Mouse (Mus musculus) CH12.LX (cell line): ENCODE data around the gene Nktr. TPM values are rescaled to one million over a fixed set of nuclear protein-coding genes. Genes with fewer than 3 reads are reported as not detected.

Experiments
- DNase-seq: peaks from one replicate; pipeline ENCODE4 v3.0.0-alpha.2; 2013; ENCODE audit errors: extremely low read depth
- H3K27ac ChIP-seq: 2 replicates; pipeline ENCODE4 v1.5.1; 2012; ENCODE audit warnings: low read depth, mild to moderate bottlenecking, control low read depth, moderate library complexity; ENCODE audit not compliant: insufficient read depth
- H3K27me3 ChIP-seq: replicated peaks from 2 replicates; pipeline ENCODE3; 2012; ENCODE audit warnings: inconsistent platforms
- H3K36me3 ChIP-seq, 2 experiments: replicated peaks in 1 of 2; 2 replicates each; pipeline versions ENCODE3 to v1.6.1; 2012; ENCODE audit warnings: inconsistent platforms in 1 of 2, low read length in 1 of 2, mild to moderate bottlenecking in 1 of 2, mixed read lengths in 1 of 2, moderate library complexity in 1 of 2; ENCODE audit not compliant: control insufficient read depth in 1 of 2, insufficient read depth in 1 of 2
- H3K4me1 ChIP-seq, 2 experiments: 2 replicates each; pipeline ENCODE4 v1.6.1; 2012; ENCODE audit warnings: inconsistent platforms in 1 of 2, moderate library complexity in 1 of 2; ENCODE audit not compliant: insufficient read depth in 2 of 2, control insufficient read depth in 1 of 2
- H3K4me2 ChIP-seq: 2 replicates; pipeline ENCODE4 v1.6.1; 2012; ENCODE audit warnings: low read depth, mild to moderate bottlenecking, control low read depth; ENCODE audit not compliant: poor library complexity, insufficient read depth, severe bottlenecking
- H3K4me3 ChIP-seq, 3 experiments: fragments of 150-350 bp in 1 of 3; sonication (generic) in 1 of 3; replicated peaks in 1 of 3; 2 replicates each; pipeline versions ENCODE3 to v1.5.1; 2011 to 2012; ENCODE audit warnings: low read depth in 2 of 3, low read length in 2 of 3, mild to moderate bottlenecking in 2 of 3, moderate library complexity in 2 of 3, control low read depth in 1 of 3, improper control_type of control experiment in 1 of 3, inconsistent platforms in 1 of 3, mixed read lengths in 1 of 3; ENCODE audit not compliant: poor library complexity in 1 of 3
- H3K79me2 ChIP-seq: replicated peaks from 2 replicates; pipeline ENCODE4 v1.6.1; 2012; ENCODE audit warnings: mild to moderate bottlenecking, moderate library complexity; ENCODE audit not compliant: control insufficient read depth, poor library complexity, insufficient read depth, severe bottlenecking; ENCODE audit errors: extremely low read depth
- H3K9ac ChIP-seq: 2 replicates; pipeline ENCODE4 v1.6.1; 2012; ENCODE audit warnings: low read depth, mild to moderate bottlenecking, control low read depth, moderate library complexity; ENCODE audit not compliant: insufficient read depth
- H3K9me3 ChIP-seq: replicated peaks from 2 replicates; pipeline ENCODE3; 2012; ENCODE audit warnings: low read length, inconsistent platforms, mixed read lengths
- BHLHE40 ChIP-seq: IDR thresholded peaks from 2 replicates; pipeline ENCODE4 v1.6.1; 2011; ENCODE audit warnings: mild to moderate bottlenecking, low read depth, low read length, improper control_type of control experiment
- CHD2 ChIP-seq: IDR thresholded peaks from 2 replicates; pipeline ENCODE4 v1.6.1; 2011; ENCODE audit warnings: low read length, improper control_type of control experiment
- E2F4 ChIP-seq: IDR thresholded peaks from 2 replicates; pipeline ENCODE4 v1.6.1; 2011; ENCODE audit warnings: low read depth, low read length, improper control_type of control experiment; ENCODE audit not compliant: insufficient replicate concordance
- ETS1 ChIP-seq: conservative IDR thresholded peaks from 2 replicates; pipeline ENCODE4 v1.6.1; 2012; ENCODE audit warnings: low read depth, mild to moderate bottlenecking, inconsistent platforms, low read length, improper control_type of control experiment, moderate library complexity
- IRF4 ChIP-seq: IDR thresholded peaks from 2 replicates; pipeline ENCODE4 v1.6.1; 2014; ENCODE audit warnings: low read depth, mild to moderate bottlenecking, inconsistent platforms, low read length, improper control_type of control experiment
- JUND ChIP-seq: conservative IDR thresholded peaks from 2 replicates; pipeline ENCODE4 v1.6.1; 2011; ENCODE audit warnings: low read depth, low read length, improper control_type of control experiment
- MAFK ChIP-seq: IDR thresholded peaks from 2 replicates; pipeline ENCODE4 v1.6.1; 2011; ENCODE audit warnings: low read length, improper control_type of control experiment; ENCODE audit not compliant: insufficient replicate concordance
- POLR2A ChIP-seq: IDR thresholded peaks from 2 replicates; pipeline ENCODE4 v1.6.1; 2011; ENCODE audit warnings: low read depth, mild to moderate bottlenecking, improper control_type of control experiment, low read length
- RAD21 ChIP-seq: IDR thresholded peaks from 2 replicates; pipeline ENCODE4 v1.6.1; 2011; ENCODE audit warnings: low read depth, mild to moderate bottlenecking, low read length, improper control_type of control experiment, moderate library complexity
- TCF12 ChIP-seq: IDR thresholded peaks from 2 replicates; pipeline ENCODE4 v1.6.1; 2014; ENCODE audit warnings: low read depth, mild to moderate bottlenecking, inconsistent platforms, low read length, improper control_type of control experiment
- UBTF ChIP-seq: IDR thresholded peaks from 2 replicates; pipeline ENCODE4 v1.6.1; 2012; ENCODE audit warnings: low read depth, mild to moderate bottlenecking, inconsistent platforms, low read length, improper control_type of control experiment, moderate library complexity
- USF1 ChIP-seq: IDR thresholded peaks from 2 replicates; pipeline ENCODE4 v1.6.1; 2014; ENCODE audit warnings: low read depth, mild to moderate bottlenecking, inconsistent platforms, low read length, improper control_type of control experiment
- ZC3H11A ChIP-seq: IDR thresholded peaks from 2 replicates; pipeline ENCODE4 v1.6.1; 2012; ENCODE audit warnings: low read depth, mild to moderate bottlenecking, inconsistent platforms, low read length, improper control_type of control experiment
- ZMIZ1 ChIP-seq: IDR thresholded peaks from 2 replicates; pipeline ENCODE4 v1.6.1; 2012; ENCODE audit warnings: low read depth, mild to moderate bottlenecking, inconsistent platforms, low read length, improper control_type of control experiment
- dilution Hi-C: fragments of 300-500 bp; cut with MboI; formaldehyde crosslinking; loops from 2 replicates; pipeline ENCODE4 v1.14.3; 2020; ENCODE audit warnings: low sequenced_read_pairs; ENCODE audit not compliant: extremely low pct_unique_long_range_greater_than_20kb, extremely low pct_ligation_motif_present
- in situ Hi-C: fragments of 300-500 bp; cut with MboI; formaldehyde crosslinking; loops from 3 replicates; pipeline ENCODE4 v1.14.3; 2019; ENCODE audit warnings: low sequenced_read_pairs, low pct_ligation_motif_present, low pct_unique_long_range_greater_than_20kb, mixed read lengths
- polyA plus RNA-seq: library from polyadenylated mRNA; unstranded; fragments of >175 nt; gene quantifications from 2 replicates; pipeline ENCODE4 v1.2.1, GENCODE M21; 2012; ENCODE audit warnings: low read depth; ENCODE audit not compliant: insufficient read length
- total RNA-seq, 2 experiments: library from RNA; depleted of rRNA; stranded (reverse); fragments of 300-350 nt in 1 of 2; fragments of >200 nt in 1 of 2; gene quantifications; 2 replicates each; pipeline ENCODE4 v1.2.3; 2012 to 2014

Gene Nktr
- total and polyA plus RNA-seq, 3 experiments, result 31.0 to 65.0 (median 32.2) TPM

- H3K4me2 ChIP-seq, result no peak overlapping the region
- no peak for DNase-seq
- H3K27me3 ChIP-seq, result peaks cover 19% of the 10 kb centered on the region
- TF ChIP-seq MAFK, result no peak
- no peak for TF ChIP-seq IRF4
- TF ChIP-seq ETS1, result no peak
- no peak for TF ChIP-seq UBTF
- no peak for TF ChIP-seq E2F4
- TF ChIP-seq BHLHE40, result no peak
- no peak for TF ChIP-seq POLR2A
- TF ChIP-seq, all 38 proteins: peak for 0
- H3K9me3 ChIP-seq, result peaks cover 3% of the 10 kb centered on the region
- H3K4me3 ChIP-seq, result no peak overlapping the region
- no peaks in the 10 kb centered on the region for H3K36me3 ChIP-seq
- H3K27ac ChIP-seq, result no peak overlapping the region
- no peak overlapping the region for H3K9ac ChIP-seq
- dilution Hi-C loops, result no loop called here
- H3K79me2 ChIP-seq, result no peaks in the 10 kb centered on the region
- no peaks in the 10 kb centered on the region for H3K4me1 ChIP-seq
- in situ Hi-C loops, result no loop called here
These were observed 57.5 kb downstream of the Nktr start for GRCm38 (mm10) chr9:121776511-121776910.

GRCm38 (mm10) chr9:121777484-121778065 lies 58.6 kb downstream of the Nktr start, which contains the start of gene Klhl40:
Klhl40 (plus strand) TSS chr9:121777607.
- dilution Hi-C loops, result no loop called here
- Histone ChIP-seq H3K4me3 (no peak within 1 kb of the TSS), H3K27ac (no peak within 1 kb of the TSS), H3K9me3 (peaks cover 3% of the 10 kb centered on the region), H3K27me3 (peaks cover 25% of the 10 kb centered on the region), H3K79me2 (no peaks in the 10 kb centered on the region), H3K9ac (no peak within 1 kb of the TSS), H3K36me3 (no peaks in the 10 kb centered on the region), H3K4me2 (no peak within 1 kb of the TSS), H3K4me1 (no peaks in the 10 kb centered on the region)
- no peak for DNase-seq
- in situ Hi-C loops, result no loop called here
- no peak for TF ChIP-seq ZC3H11A
- no peak for TF ChIP-seq MAFK
- TF ChIP-seq TCF12, result no peak
- no peak for TF ChIP-seq USF1
- TF ChIP-seq JUND, result no peak
- no peak for TF ChIP-seq ZMIZ1
- no peak for TF ChIP-seq CHD2
- no peak for TF ChIP-seq E2F4
- no peak for TF ChIP-seq UBTF
- TF ChIP-seq RAD21, result no peak
